Mouse (Mus musculus) liver, embryonic 14.5 days (tissue): ENCODE data around the gene Scamp5.

Experiments
- CTCF ChIP-seq: IDR thresholded peaks from 2 replicates; pipeline ENCODE4 v1.5.1; 2016; ENCODE audit warnings: antibody characterized with exemption, low read depth, control low read depth
- EP300 ChIP-seq: IDR thresholded peaks from 2 replicates; pipeline ENCODE4 v1.6.1; 2016; ENCODE audit warnings: antibody characterized with exemption, low read depth

GRCm38 (mm10) chr9:57498536-57498935, 30.7 kb upstream of the Scamp5 start:
- TF ChIP-seq CTCF (no peak), EP300 (no peak)
